Mouse (Mus musculus) cerebellum, adult 9-10 months (tissue): ENCODE results near the gene Mvb12b.
A peak's percentile ranks its signal among the peaks of the same experiment; 100 is the strongest.
"Not testable (repeated sequence)": the region's sequence is repeated elsewhere in the genome, so short reads cannot be mapped to it uniquely, and the experiment has no call there.

Experiments used
- DNase-seq: peaks from one replicate; pipeline ENCODE4 v3.0.0; 2022

The Mvb12b gene

GRCm38 (mm10) chr2:33887328-33888099 lies at the start of gene Mvb12b:
Mvb12b (minus strand) TSS chr2:33887946.
- DNase-seq: peak; percentile 75

- no peak for DNase-seq
These were observed 48.0 kb upstream of the Mvb12b start for GRCm38 (mm10) chr2:33935756-33936155.

GRCm38 (mm10) chr2:33933606-33934510 lies 46.1 kb upstream of the Mvb12b start:
- no peak for DNase-seq

GRCm38 (mm10) chr2:33931161-33931560 lies 43.4 kb upstream of the Mvb12b start:
- DNase-seq: no peak

GRCm38 (mm10) chr2:33925288-33925687 lies 37.5 kb upstream of the Mvb12b start:
- no peak for DNase-seq

DNA sequence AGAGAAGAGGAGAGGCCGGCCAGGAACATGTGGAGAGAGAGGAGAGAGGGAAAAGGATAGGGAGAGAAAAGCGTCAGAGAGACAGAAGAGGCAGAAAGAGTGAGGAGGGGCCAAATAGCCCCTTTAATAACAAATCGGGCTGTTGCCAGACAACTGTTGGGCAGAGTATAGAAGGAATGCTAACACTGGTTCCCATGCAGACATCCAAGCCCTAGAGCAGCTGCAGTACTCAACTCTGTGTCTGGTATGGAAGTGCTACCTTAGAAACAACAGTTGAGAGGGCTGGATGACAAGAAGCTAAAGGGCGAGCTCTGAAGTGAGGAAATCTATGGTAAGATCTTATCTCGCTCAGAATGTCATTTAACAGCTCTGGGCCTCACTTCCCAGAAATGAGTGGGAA lies 35.7 kb upstream of the Mvb12b start:
- no peak for DNase-seq

DNA sequence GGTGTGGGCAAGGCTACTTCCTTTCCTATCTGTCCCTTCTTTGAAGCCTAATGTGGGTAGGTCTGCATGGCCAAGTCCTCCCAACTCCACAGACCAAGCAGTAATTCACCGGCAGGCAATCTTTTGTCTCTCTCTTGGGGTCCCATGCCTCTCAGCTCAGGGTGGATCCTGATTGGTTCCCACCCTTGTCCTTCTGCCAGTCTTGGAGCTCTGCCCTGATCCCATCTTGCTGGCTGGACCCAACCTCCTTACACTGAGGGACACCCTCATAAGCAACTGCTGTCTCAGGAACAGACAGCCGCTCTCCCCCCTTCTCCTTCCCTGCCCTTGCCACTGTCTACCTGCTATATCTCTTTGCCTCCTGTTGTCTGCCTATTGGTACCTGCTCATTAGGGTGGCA lies 34.7 kb upstream of the Mvb12b start:
- DNase-seq: no peak

- no peak for DNase-seq
These were observed 32.3 kb upstream of the Mvb12b start for GRCm38 (mm10) chr2:33919934-33920615.

DNA sequence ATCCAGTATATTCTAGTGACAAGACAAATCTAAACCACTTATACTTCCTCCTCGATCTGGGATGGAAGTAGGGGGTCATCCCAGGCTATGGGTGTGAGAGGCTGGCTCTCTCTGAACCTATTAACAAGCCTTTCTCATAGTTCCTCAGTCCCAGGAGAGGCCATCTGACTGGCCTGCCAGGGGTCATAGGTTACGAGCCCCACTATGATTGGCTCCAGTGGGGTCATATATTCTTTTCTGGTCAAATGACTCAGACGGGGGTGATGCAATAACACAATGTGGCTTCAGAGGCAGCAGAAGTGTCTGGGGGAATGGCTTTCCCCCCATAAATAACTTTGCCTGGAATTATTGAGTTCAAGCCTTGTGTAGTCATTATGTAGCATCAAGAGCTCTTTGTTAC lies 31.1 kb upstream of the Mvb12b start:
- DNase-seq: no peak

- DNase-seq: peak; percentile 26
These were observed 30.6 kb upstream of the Mvb12b start for GRCm38 (mm10) chr2:33918318-33918717.

DNA sequence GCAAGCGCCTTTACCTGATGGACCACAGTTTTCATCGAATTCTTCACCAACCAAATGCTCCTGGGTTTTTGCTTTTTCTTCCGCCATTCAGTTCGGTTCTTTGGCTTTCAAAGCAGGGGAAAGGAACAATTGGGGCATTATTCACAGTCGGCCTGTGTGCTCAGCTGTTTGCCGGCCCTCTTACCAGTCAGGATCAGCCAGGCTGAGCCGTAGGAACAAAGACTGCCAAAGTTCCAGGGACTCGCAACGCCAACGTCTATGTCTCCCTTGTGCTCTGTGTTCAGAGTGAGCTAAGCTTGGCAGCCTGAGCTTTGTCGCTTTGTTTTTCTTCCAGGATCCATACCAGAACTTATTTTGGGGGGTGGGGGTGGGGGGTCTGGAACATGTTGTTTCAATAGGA lies 28.9 kb upstream of the Mvb12b start:
- peak; percentile 10 for DNase-seq

DNA sequence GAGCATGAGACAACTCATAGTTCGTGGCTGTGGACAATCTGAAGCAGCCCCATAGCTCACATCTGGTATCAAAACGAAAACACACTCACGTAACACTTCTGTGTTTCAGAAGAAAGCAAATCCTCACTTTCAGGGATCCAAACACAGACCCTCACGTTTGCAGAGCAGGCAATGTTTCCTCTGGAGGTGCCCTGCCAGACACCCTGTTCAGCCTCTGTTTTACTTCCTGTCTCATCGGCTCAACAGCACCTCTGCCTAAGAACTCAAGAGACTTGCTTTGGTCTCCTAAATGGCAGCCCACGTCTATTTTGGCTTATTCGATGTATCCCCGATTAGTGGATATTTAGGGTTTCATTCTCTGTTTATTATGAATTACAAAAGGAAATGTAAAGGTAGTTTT lies 27.3 kb upstream of the Mvb12b start:
- no peak for DNase-seq

- DNase-seq: no peak
These were observed 26.6 kb upstream of the Mvb12b start for GRCm38 (mm10) chr2:33914334-33914733.

GRCm38 (mm10) chr2:33913598-33913997 lies 25.9 kb upstream of the Mvb12b start:
- not testable (repeated sequence) for DNase-seq

DNA sequence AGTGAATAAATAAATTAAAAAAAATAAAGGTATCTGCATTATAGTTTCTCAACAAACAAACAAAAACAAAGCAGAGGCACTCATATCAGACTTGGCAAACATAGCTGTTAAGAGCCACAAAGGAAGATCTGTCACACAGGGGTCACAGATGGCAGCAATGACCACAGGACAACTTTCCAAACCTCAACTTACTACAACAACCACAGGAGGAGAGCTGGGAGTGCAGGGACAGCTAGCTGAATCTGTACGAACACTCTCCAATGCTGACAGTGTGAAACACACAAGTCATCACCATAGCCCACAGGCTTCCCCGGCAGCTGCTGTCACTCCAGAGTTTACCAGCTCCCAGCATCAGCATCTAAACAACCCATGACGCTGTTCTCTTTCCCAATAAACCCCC lies 25.0 kb upstream of the Mvb12b start:
- DNase-seq: no peak

GRCm38 (mm10) chr2:33908374-33908773 lies 20.6 kb upstream of the Mvb12b start:
- no peak for DNase-seq

- DNase-seq: no peak
These were observed 19.4 kb upstream of the Mvb12b start for GRCm38 (mm10) chr2:33907174-33907573.

- no peak for DNase-seq
These were observed 8.1 kb upstream of the Mvb12b start for GRCm38 (mm10) chr2:33895829-33896228.

DNA sequence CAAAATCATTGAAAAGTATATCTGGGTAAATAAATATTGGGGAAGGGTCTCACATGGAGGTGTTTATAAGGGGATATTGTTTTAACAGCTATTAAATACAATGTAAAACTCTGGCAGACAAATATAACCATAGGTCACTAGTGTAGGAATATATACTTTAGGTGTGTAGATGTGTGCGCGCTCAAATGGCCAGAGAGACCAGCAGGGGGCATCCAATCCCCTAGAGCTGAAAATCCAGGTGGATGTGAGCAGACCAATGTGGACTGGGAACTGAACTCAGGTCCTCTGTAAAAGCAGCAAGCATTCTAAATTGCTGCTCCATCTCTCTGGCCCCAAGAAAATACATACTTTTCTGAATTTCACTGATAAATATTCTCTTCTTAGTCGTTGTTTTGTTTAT lies 5.4 kb upstream of the Mvb12b start:
- peak; percentile 19 for DNase-seq

DNA sequence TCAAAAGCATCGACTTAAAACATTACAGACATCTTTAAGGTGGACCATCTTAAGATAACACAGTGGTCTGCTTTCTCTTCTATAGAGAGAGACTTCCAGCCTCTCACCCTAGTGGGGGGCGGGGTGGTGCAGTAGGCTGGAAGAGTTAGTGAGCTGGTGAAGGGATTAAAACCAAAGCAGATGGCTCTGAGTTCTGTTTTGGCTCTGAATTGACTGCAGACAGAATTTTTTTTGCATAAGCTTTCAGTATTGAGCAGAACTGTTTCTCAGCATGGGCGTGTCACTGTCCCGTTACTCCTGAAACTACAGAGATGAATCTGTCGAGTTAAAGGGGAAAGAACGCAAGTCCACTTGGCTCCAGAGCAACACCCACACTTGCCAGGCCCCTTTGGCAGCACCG lies 4.6 kb upstream of the Mvb12b start:
- DNase-seq: peak; percentile 65

DNA sequence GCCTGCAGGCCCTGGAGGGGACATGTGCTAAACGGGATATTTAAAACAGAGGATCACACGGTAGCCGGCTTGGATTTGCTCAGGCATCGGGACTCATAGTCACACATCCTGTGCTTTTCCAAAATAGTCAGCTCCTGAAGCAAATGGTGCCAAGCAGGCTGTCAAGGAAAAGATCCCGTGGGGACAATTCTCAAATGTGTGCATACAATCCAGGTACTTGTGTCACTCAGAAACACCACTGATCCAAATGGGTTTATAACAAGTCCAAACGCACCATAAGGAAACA lies 297 bp upstream of the Mvb12b start:
- DNase-seq: peak; percentile 55

- peak; percentile 65 for DNase-seq
These were observed 1.1 kb downstream of the Mvb12b start for GRCm38 (mm10) chr2:33886386-33887327.

GRCm38 (mm10) chr2:33885264-33885651 lies 2.5 kb downstream of the Mvb12b start:
- DNase-seq: no peak
